Mouse (Mus musculus): ENCODE data around the gene Wdcp.
A peak's percentile ranks its signal among the peaks of the same experiment; 100 is the strongest.
"Not testable (repeated sequence)": the region's sequence is repeated elsewhere in the genome, so short reads cannot be mapped to it uniquely, and the experiment has no call there.

Wdcp gene

DNA sequence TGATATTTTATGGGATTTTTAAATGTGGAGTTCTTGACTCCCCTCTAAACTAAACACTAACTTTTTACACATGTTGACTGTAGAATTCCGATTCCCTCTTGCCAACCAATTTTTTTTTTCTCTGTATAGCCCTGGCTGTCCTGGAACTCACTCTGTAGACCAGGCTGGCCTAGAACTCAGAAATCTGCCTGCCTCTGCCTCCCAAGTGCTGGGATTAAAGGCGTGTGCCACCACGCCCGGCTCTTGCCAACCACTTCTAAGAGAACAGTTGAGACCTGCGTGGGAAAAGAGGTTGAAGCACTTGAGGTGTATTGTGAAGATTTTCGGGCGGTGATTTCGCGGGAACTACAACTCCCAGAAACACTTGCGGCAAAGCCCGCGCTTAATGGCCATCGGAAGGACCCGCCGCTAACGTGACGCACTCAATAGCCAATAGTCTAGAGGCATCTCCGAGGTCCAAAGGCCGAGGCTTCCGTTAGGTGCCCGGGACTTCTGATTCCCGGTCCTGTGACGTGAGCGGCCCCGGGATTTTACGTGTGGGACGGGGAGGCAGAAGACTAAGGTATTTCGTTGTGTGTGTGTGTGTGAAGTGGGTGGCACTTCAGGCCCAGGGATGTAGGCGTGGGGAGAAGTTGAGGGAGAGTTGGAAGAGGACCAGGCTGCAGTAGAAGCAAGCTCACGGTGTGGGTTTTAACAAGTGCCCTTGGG is at the start of gene Wdcp:
Gene Wdcp, plus strand, starts transcription at position 414 of the 708 bp plus-strand sequence.
- peak; percentile 77 for DNase-seq (ENCODE audit: low read depth, low spot score)

DNA sequence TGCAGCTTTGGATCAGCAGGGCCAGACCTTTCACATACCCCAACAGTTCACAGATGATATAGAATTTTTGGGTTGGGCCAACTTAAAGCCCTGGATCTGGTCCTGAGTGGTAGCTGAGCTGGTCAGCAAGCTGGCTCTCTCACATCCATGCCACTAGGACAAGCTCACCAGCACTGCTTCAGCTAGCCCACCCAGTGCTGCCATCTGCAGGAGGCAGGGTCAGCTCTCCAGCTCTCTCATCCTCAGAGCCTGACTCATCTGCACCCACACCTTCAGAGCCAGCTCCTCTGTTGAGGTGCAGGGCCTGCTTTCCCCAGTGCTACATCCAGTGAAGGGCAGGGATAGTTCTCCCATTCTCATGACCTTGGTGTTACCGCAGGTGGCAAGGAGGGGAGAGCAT is 49.4 kb upstream of the Wdcp start:
- no peak for DNase-seq (ENCODE audit: low read depth, low spot score)

- not testable (repeated sequence) for DNase-seq (ENCODE audit: low read depth, low spot score)
Measured at GRCm38 (mm10) chr12:4797471-4797870, 45.6 kb upstream of the Wdcp start.

- no peak for DNase-seq (ENCODE audit: low read depth, low spot score)
Measured at GRCm38 (mm10) chr12:4811036-4811435, 32.1 kb upstream of the Wdcp start.

DNA sequence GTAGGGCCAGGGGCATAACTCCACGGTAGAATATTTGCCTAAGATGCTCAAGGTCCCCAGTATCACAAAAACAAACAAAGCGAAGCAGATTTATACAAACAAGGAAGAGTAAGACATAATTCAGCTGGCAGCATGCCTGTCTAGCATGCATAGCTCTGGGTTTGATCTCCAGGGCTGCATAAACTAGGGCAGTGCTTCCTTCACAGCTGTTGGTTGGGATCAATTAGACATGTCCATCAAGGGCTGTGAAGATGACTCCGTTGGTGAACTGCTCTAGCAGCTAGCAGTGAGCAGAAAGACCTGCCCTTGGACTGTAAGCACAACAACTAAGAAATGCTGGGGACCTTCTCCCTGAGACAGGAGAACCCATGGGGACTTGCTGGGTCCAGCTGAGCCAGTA is 31.4 kb upstream of the Wdcp start:
- no peak for DNase-seq (ENCODE audit: low read depth, low spot score)

GRCm38 (mm10) chr12:4813636-4814035 is 29.5 kb upstream of the Wdcp start:
- no peak for DNase-seq (ENCODE audit: low read depth, low spot score)

GRCm38 (mm10) chr12:4816680-4817360 is 26.3 kb upstream of the Wdcp start:
- no peak for DNase-seq (ENCODE audit: low read depth, low spot score)

DNA sequence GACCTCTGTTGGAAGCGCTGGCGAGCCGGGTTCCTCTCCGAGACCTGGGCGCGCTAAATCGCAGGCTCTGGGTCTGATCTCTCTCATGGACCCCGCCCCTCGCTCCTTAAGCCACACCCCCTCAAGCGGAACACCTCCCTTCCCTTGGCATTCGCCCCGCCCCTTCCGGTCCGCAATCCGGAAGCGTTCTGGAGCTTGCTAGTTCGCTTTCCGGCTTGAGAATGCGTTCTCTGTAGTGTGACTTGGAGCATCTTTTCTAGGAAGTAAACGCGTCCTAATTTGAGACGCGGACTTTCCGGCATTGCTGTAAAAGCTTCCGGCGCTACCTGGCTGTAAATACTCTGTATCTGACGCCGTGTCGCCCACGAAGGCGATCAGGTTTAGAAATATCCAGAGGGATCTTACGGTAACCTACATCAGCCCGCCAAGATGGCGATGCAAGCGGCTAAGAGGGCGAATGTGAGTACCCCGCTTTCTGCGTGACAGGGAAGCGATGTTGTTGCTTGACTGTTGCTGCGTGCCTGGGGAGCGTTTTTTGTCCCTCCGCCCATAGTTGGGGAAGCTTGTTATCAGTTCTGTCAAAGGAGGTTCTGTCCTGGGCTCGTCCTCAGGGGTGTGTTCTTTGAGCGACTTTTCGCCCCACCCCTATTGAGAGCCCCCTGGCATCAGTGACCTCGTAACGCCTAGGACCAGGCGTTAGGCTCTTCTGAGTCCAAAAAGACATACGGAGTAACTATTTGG is 25.6 kb upstream of the Wdcp start, which contains the start of gene Sf3b6:
Gene Sf3b6, plus strand, starts transcription at position 184 of the 741 bp plus-strand sequence.
- DNase-seq (ENCODE audit: low read depth, low spot score), result peak; percentile 97

GRCm38 (mm10) chr12:4827256-4827655 is 15.8 kb upstream of the Wdcp start:
- DNase-seq (ENCODE audit: low read depth, low spot score), result no peak

DNA sequence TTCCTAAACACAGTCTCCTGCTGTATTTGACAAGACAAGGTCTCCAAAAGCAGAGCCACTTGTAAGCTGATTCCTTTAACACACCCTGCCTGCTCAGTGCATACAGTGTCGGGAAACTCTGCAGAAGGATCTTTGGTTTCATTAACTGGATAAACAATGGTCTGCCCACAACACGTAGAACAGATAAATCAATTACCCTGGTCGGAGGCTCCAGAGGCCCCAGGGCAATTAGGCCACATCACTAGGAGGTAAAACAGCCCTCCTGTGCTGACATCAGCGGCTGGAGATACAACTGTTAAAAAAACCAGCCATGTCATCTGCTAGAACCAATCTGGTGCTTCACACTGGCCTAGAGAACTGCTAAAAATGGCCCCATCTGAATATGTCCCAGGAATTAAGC is 6.1 kb upstream of the Wdcp start:
- no peak for DNase-seq (ENCODE audit: low read depth, low spot score)

- no peak for DNase-seq (ENCODE audit: low read depth, low spot score)
Measured at GRCm38 (mm10) chr12:4840010-4840409, 3.1 kb upstream of the Wdcp start.

DNA sequence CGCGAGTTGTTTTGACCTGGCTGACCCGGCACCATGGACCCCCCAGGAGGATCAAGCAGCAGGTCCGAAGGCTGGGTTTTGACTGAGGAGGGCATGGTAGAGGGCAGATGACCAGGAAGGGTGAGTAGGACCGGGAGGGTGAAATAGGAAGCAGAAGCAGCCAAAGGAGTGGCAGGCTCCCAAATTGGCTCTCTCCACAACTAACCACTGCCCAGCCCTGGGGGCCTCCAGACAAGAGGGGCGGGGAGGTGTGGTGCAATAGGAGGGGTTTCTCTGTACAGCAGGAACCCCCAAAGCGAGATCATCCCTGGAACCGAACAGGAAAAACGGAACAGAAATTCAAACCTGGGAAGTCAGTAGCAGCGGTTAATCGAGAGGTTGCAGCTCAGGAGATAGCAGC is 2.4 kb upstream of the Wdcp start:
- DNase-seq (ENCODE audit: low read depth, low spot score), result no peak

DNA sequence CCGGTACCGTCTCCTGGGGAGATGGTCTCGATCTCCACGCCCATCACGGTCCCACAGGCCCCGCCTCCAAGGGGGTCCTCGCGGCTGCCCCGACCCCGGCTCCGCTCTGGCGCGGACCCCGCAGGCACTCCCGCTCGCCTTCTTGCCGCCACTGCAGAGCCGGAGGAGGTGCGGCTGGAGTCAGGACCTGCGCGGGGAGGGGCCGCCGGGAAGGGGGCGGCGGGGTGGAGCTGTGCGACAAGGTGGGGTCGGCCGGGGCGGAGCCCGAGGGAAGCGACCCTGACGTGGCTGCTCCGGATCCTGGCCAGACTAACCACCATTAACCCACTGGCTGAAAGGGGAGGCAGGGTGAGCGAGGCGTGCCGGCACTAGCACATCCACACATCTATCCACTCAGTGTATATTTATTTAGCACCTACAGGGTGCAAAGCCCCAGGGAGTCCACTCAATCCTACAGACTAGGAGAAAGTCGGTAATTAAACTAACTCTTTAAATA is 1.7 kb upstream of the Wdcp start, which contains the start of gene Fkbp1b:
Gene Fkbp1b, minus strand, starts transcription at position 200 of the 496 bp plus-strand sequence.
- DNase-seq (ENCODE audit: low read depth, low spot score), result no peak

DNA sequence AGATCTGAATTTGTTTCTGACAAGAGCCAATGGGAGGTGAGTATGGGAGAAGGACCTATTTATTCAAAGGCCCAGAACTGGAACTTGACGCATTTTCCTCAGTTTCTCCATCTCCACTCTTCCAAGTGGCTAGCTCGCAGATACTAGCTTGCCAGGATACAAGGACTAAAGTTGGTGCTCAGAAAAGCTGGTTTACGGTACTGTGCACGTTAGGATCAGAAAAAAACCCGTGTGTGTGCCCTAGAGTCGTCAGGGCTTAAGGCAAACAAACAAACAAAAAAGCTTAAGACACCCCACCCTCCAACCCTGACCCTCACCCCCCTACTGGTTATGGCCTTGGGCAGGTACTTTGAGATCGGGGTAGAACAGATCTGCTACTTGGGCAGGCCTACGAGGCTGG is 647 bp upstream of the Wdcp start:
- DNase-seq (ENCODE audit: low read depth, low spot score), result no peak

DNA sequence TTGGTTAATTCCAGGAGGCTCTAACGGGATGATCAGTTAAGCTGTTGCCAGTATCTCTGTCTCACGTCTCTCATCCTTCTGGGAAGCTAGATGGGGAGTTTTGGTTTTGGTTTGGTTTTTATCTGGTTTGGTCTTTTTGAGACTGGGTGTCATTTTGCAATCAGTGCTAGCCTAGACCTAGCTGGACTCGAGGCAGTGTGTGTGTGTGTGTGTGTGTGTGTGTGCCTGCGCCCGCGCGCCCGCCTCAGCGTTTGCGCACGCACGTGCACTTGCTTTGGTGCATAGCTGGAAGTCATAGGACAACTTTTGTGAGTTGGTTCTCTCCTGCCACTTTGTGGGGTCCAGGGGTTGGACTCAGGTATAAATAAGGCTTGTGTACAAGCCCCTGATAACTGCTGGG is 638 bp downstream of the Wdcp start:
- DNase-seq (ENCODE audit: low read depth, low spot score), result no peak

DNA sequence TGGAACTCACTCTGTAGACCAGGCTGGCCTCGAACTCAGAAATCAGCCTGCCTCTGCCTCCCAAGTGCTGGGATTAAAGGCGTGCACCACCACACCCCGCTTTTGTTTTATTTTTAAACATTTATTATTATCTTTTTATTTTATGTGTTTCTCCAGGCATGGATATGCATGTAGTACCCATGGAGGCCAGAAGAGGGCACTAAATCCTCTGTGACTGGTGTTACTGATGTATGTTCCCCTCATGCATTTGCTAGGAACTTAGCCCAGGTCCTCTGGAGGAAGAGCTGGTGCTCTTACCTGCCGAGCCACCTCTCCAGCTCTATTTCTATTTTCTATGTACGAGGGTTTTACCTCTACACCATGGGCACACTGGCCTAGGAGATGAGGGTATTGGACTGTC is 13.1 kb downstream of the Wdcp start:
- DNase-seq (ENCODE audit: low read depth, low spot score), result peak; percentile 47

DNA sequence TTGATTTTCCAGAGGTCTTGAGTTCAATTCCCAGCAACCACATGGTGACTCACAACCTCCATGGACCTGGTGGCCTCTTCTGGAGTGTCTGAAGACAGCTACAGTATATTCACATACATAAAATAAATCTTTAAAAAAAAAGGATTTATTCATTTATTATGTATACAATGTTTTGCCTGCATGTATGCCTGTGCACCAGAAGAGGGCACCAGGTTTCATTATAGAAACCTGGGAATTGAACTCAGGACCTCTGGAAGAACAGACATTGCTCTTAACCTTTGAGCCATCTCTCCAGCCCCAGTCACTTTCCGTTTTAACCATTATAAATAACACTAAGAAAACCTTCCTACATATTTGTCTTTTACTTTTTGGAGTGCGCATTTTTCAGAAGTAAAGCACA is 13.7 kb downstream of the Wdcp start:
- DNase-seq (ENCODE audit: low read depth, low spot score), result no peak

DNA sequence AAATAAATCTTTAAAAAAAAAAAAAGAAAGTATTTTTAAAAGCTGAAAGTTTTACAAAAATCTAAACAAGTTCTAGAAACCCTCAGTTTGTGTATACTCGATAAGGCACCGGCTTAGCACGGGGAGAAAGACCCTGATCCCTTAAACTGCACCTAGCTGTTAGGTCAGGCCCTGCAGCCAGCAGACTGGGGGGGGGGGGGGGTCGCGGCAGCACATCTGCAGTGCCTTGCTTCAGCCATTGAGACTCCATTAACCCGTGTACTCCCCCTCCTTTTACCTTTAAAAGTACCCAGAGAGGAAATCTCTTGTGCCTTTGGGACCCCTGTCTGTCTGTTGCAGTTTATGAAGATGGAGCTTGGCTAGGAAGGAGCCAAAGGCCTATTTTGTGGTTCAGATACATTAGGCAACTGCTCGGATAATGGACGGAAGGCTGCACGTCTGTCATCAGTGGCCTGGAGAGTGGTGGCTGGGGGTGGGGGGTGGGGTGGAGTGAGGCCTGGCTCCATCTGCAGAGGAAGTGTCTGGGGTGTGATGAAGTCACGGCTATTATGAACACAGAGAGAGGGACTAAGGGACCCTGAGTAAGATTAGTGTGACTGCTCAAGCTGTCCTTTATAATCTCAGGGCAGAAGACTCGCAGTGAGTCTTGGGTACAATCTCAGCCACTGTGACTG is 16.3 kb downstream of the Wdcp start:
- DNase-seq (ENCODE audit: low read depth, low spot score), result no peak

GRCm38 (mm10) chr12:4862672-4863071 is 19.6 kb downstream of the Wdcp start:
- no peak for DNase-seq (ENCODE audit: low read depth, low spot score)

- no peak for DNase-seq (ENCODE audit: low read depth, low spot score)
Measured at GRCm38 (mm10) chr12:4863654-4864337, 20.7 kb downstream of the Wdcp start.

DNA sequence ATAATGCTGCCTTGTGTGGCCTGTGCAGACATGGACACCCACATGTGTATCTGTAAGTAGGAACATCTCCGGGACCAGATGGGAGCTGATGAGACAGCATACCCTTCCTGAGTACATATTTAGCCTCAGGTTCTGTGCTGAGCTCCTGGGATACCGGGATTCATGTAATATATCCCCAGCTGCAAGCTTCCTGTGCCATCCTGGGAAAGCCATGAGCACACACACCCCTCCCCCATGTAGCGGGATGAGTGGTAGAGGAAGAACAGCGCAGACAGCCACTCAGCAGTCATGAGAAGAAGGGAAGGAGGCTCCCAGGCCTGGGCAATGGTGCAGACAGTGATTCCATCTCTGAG is 21.2 kb downstream of the Wdcp start:
- DNase-seq (ENCODE audit: low read depth, low spot score), result no peak
